Mouse (Mus musculus) thymus, postnatal 10 days (tissue): ENCODE data around the gene Mafk.

Experiments
- DNase-seq, 2 experiments: peaks; one replicate each; pipeline ENCODE4 v3.0.0; 2021; ENCODE audit warnings: low spot score in 2 of 2

Mafk gene

DNA sequence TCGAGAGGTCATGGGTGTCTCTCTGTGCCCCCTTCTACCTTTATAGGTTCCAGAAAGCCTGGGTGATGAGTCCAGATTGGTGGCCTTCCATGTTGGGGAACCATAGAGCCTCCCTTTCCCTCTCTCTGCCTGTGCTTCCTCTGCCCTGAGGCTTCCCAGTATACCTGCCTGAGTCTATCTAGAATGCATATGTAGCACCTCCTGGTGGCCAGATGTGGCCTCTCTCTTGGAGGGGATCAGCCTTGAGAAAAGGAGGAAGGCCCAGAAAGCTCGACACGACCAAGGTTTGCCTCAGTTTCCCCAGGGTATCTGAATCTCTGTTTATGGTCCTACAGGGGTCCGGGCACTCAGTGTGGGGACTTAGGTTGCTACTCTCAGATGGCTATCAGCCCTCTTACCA is 27.5 kb downstream of the Mafk start:
- DNase-seq = peak; percentile 35 to 61

DNA sequence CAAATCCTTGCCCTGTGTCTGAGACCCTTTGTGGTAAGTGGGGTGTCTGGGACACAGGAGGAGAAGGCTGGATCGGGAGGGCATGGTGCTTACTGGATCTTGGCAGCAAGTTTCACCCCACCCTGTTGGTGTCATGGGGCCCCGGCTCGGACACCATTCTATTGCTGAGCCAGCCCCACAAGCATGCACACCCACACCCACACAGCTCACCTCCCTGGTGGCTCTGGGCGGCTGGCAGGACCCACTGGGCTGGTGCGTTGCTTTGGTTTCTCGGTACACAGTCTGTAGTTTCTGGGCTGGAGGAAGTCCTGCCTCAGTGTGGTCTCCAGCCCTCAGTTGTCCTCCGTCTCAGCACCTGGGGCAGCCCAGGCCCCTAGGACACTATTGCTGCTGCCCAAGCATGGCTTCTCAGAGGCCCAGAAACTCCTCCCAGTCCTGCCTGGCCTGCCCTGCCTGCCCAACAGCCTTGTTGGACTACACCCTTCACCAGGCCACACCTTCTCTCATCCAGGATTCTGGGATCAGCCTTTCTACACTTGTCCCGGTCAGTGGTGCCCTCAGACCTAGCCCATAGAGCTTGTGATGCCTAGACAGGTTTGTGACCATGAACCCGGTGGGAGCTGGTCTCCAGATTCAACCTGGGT is 28.3 kb downstream of the Mafk start, which contains the start of gene Tmem184a:
TSS of gene Tmem184a (minus strand) at position 380 of the 644 bp plus-strand sequence.
- no peak for DNase-seq

DNA sequence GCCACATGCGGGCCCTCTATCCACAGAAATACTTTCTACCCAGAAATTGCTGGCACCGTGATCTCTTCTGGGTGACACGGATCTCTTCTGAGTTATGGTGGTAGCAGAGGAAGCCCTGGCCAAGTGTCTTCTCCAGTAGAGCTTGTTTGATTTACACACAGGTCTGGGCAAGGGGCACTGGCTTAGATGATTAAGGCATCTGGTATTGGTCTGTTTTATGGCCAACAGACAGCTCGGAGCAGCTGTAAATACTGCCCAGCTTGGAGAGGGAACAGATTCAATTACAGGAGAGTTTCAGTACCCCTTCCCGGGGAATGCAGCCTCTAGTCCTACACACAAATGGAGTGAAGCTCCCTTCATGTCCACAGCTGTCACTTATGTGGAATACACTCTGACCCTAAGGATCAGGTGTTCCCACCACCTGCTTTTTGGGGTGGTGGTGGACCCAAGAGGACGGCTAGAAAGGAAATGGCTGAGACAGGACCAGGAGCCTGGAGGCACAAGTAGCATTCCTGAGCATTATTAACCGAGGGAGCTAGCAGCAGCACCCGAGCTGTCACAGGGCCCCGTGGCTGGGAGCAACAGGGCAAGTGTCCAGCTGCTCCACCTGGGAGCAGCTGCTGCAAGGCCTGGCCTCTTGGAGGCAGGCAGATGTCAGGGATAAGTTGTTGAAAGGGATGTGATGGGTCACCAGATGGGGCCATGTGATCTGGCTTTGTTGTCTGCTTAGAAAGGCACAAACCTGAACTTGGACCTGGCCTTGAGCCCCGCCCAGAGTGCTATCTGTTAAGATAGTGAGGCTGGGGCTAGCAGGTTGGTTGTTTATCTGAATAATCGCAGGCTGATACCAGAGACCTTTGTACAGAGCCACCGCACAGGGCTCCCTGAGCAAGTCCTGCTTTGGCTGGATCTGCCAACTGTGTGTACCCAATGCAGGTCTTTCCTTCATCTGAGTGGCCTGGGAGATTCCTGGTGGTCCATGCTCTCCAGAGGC is 30.4 kb downstream of the Mafk start:
- DNase-seq = no peak

DNA sequence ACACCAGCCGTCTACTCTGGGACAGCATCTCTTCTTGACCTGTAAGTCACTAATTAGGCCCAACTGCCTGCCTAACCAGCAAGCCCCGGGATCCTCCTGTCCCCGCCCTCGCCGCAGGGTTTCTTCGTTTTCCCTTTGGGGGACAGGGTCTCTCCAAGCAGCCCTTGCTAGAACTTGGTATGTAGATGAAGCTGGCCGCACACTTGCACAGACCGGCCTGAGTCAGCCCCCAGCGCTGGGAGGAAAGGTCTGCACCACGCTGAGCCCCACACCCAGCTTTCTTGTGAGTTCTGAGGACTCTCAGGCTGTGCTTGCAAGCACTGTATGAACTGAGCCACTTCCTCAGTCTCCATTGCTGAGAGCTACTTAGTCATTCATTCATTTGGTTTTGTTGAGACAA is 33.2 kb downstream of the Mafk start:
- DNase-seq = no peak

DNA sequence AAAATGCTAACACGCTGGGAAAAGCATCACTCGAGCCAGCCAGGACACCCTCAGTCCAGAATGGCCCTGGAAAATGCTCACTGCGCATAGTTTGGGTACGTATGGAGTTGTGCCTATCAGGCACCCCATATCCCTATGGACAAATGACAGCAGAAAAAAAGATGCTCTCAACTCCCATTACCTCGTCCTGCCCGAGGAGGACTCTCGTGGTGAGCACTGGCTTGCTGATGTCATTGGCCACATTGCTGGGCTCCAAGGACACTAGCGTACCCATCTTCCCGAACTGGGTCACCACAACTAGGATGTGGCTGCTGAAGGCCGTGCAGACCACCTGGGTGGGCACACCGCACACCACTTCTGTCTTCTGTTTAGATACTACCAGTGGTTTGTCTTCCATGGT is 34.6 kb downstream of the Mafk start:
- DNase-seq = no peak

DNA sequence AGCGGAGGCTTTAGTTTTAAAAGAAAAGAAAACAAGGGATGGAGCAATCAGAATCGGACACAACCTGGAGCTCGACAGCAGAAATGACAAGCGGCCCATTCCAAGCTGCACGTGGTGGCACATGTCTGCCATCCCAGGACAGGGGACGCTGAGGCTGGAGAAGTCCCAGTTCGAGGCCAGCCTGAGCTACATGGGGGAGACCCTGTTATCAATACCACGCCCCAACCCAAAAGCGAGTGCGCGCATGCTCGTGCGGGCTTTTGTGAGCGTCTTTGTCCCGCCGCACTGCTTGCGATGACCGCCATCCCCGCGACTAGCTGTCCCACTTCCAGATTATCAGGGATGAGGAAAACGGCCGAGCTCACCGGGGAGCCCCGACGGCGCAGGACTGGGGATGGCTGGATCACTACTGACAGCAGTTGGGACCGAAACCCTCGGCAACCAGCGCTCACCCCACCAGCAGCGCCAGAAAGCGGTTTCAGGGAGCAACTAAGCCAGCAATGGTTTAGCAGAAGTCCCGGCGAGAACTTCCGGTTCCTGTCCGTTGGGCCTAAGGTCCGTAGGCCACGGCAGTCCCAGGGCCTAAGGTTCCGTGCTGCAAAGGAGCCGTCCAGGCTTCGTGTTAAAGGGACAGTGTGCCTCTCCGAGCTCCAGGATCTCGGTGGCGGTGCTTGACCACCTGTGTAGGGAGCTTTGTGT is 35.2 kb downstream of the Mafk start, which contains the start of the genes Gm26938 and Psmg3:
TSS of gene Gm26938 (minus strand) at position 51 of the 699 bp plus-strand sequence.
TSS of gene Psmg3 (minus strand) at position 529 of the 699 bp plus-strand sequence.
- peak; percentile 74 to 86 for DNase-seq

DNA sequence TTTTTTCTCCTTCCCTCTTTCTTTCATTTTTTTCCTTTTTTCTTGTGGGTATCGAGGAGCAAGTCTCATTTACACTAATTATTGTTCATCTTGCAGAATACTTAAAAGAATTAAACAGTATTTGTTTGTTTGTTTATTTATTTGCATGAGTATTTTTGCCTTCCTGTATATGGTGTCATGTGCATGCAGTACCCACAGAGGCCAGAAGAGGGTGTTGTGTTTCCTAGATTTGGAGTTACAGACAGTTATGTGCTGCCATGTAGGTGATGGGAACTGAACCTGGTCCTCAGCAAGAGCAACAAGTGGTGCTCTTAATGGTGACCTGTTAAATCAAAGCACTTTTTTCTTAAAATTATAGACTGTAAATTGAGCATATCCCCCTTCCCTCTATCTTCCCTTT is 36.3 kb downstream of the Mafk start:
- DNase-seq = no peak

DNA sequence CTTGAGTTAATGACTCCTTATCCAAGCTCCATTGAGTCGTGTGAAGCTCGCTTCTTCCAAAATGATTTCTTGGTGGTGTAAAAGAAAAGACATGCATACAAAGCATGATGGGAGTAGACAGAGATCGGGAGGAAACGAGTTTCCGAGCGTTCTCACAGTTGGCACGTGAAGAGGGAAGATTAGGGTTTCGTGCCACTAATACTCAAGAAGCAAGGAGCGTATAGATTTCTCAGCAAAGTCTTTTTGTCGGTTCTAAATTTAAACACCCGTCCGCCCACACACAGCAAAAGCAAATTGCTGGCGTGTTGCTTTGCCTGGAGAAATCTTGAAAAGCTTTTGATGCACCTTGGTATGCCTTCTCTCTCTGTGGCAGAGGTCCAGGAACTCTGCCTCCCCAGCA is 38.1 kb downstream of the Mafk start:
- no peak for DNase-seq

DNA sequence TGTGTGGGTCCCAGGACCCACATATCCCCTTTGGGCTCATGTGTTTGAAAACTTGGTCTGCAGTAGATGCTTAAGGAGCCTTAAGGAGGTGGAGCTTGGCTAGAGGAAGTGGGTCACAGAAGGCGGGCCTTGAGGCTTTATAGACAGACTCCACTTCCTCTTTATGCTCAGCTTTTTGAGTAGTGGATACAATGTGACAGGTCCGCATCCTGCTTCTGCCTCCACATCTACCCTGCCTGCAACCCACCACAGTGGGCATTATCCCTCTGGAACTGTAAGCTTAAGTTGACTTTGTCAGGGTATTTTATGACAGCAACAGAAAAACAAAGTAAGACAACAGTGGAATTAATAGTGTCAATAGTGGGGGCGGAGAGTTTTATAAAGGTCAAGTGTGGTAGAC is 39.4 kb downstream of the Mafk start:
- peak; percentile 32 to 43 for DNase-seq

DNA sequence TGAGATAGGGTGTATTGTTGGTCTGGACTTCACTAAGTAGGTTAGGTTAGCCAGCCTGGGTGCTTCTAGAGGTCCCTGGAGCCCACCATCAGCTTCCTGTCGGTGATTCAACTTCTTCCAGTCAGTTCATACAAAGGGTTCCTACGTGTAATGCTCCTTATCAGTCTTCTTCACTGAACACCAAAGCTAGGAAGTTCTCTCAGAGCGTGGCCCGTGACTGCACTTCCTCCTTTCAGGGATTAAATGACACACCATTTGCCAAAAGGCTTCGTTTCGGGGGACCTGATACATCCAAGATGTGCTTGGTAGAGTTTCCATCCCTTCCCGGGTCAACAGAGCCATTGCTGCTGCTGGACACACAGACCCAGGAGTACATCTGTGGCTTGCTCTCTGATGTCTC is 40.8 kb downstream of the Mafk start:
- no peak for DNase-seq

DNA sequence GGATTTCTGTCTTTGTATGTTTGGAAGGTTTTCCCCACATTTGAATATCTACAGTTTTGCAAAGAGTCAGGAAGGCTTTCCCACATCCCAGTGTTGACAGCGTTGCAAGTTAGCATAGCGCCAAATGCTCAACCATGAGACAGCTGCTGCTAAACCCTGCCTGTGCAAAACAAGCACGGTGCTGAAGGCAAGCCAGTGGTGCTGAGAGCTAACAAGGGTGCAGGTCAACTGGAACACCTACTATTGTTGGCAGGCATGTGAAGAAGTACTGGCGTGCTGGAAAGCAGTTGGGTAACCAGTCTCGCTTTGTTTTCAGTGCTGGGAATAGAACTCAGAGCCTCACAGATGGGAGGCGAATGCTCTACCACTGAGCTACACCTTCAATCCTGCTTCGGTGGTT is 44.4 kb downstream of the Mafk start:
- DNase-seq = no peak

DNA sequence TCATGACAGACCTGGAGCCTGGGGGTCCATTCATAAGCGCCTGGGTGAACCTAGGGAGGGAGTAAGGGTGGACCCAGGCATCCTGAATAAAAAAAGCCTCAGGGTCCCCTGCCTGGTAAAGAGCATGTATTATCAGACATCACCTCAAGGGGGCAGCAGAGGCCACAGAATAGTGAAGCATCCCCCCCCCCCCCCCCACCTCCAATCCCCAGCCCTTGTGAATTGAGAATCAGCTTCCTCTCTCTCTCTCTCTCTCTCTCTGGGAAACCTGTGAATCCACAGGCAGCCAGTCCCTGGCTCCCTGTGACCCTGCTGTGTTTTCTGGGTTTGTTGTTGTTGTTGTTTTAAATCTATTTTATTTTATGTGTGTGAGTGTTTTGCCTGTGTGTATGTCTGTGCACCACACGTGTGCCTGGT is 47.2 kb downstream of the Mafk start:
- DNase-seq = peak; percentile 28 to 82

DNA sequence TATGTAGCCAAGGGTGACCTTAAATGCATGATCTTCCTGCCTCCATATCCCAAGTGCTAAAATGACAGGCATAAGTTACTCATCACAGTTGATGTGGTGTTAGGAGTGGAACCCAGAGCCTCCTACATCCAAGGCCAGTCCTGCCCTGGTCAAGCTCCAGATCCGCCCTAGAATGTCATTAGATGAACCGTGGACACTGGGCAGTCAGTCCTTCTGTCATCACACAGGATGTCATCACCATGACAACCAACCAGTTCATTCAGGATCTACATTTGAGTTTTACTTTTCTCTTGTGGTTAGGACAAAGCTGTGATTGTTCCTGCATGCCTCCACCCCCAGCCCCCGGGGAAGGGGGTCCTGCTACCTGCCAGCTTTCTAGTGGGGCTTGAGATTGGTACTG is 47.8 kb downstream of the Mafk start:
- DNase-seq = no peak

DNA sequence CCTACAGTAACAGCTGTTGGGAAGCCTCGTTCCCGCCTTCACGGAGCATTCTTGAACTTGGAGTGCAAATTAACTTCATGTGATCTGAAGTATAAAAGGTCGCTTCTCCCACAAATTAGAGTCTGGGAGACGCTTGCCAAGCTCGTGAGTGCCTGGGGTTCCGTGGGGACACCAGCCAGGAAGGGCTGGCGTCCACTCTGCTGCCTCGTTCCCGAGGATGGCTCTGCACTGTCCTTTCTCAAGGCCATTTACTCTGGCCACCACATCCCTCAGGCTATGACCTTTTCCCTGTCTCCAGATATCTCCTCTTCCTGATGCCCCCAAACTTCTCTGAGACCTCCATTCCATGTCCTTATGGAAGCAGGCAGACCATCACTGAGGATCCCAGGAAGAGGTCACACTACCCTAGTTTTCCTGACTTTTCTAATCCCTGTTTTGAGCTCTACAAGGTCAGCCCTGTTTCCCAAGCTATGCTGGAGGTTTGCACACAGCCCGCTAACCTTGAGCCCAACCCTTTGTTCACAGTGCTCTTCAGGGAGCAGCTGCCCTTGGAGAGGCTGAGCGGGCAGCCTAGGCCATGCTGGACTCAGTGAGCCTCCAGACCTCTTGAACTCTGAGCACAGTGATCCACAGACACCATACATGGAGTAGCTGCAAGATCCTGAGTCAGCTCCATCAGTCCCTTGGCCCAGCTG is 58.5 kb downstream of the Mafk start:
- DNase-seq = no peak
